Mouse (Mus musculus): Measurements from ENCODE around the gene Nav2.

GRCm38 (mm10) chr7:48961501-48961900 is 53.0 kb downstream of the Nav2 start:
- TF ChIP-seq CTCF (IDR thresholded peaks at IDR 0.05) (no peak), POLR2A (IDR thresholded peaks at IDR 0.05; ENCODE audit: insufficient read depth, low read depth, low read length) (no peak)

All from heart, adult 2 months (tissue).